Mouse (Mus musculus) ES-E14 (cell line): ENCODE results near the gene Plekhm2. TPM values are rescaled to one million over a fixed set of nuclear protein-coding genes. Genes with fewer than 3 reads are reported as not detected.

Experiments
- DNase-seq: peaks from one replicate; pipeline ENCODE4 v3.0.0-alpha.2; 2013; ENCODE audit warnings: low read depth, low spot score
- H3K27ac ChIP-seq: 2 replicates; pipeline ENCODE4 v1.5.1; 2012; ENCODE audit warnings: low read depth, mild to moderate bottlenecking, low read length, moderate library complexity, mixed read lengths; ENCODE audit not compliant: poor library complexity, insufficient read depth, severe bottlenecking
- H3K36me3 ChIP-seq: 2 replicates; pipeline ENCODE4 v1.6.1; 2012; ENCODE audit warnings: mild to moderate bottlenecking, low read length, moderate library complexity, mixed read lengths; ENCODE audit not compliant: control insufficient read depth, poor library complexity, insufficient read depth, severe bottlenecking
- H3K4me1 ChIP-seq, 2 experiments: fragments of 150-350 bp in 1 of 2; sonication (generic) in 1 of 2; 2 replicates each; pipeline ENCODE4 v1.6.1; 2012; ENCODE audit warnings: low read length in 2 of 2, mild to moderate bottlenecking in 1 of 2, mixed read lengths in 1 of 2; ENCODE audit not compliant: control insufficient read depth in 2 of 2, insufficient read depth in 2 of 2, poor library complexity in 1 of 2
- H3K4me3 ChIP-seq, 2 experiments: fragments of 150-350 bp in 1 of 2; sonication (generic) in 1 of 2; 2 replicates each; pipeline ENCODE4 v1.5.1; 2012; ENCODE audit warnings: low read length in 2 of 2, low read depth in 1 of 2, mild to moderate bottlenecking in 1 of 2, mixed read lengths in 1 of 2; ENCODE audit not compliant: insufficient read depth in 1 of 2, poor library complexity in 1 of 2, severe bottlenecking in 1 of 2
- H3K9ac ChIP-seq: 2 replicates; pipeline ENCODE4 v1.6.1; 2012; ENCODE audit warnings: low read depth, mild to moderate bottlenecking, low read length, mixed read lengths; ENCODE audit not compliant: poor library complexity, insufficient read depth, severe bottlenecking
- H3K9me3 ChIP-seq: fragments of 150-350 bp; sonication (generic); 2 replicates; pipeline ENCODE4 v1.6.1; 2012; ENCODE audit warnings: low read depth, mild to moderate bottlenecking, low read length; ENCODE audit not compliant: control insufficient read depth, insufficient read depth
- CHD2 ChIP-seq: IDR thresholded peaks from 2 replicates; pipeline ENCODE4 v1.6.1; 2014; ENCODE audit warnings: mild to moderate bottlenecking, low read depth, low read length, inconsistent platforms
- HCFC1 ChIP-seq: IDR thresholded peaks from 2 replicates; pipeline ENCODE4 v1.6.1; 2012; ENCODE audit warnings: low read length, inconsistent platforms, borderline replicate concordance; ENCODE audit not compliant: insufficient read depth
- MAFK ChIP-seq: IDR thresholded peaks from 2 replicates; pipeline ENCODE4 v1.6.1; 2014; ENCODE audit warnings: mild to moderate bottlenecking, low read depth, low read length, inconsistent platforms; ENCODE audit not compliant: insufficient read depth
- ZC3H11A ChIP-seq: IDR thresholded peaks from 2 replicates; pipeline ENCODE4 v1.6.1; 2012; ENCODE audit warnings: low read depth, mild to moderate bottlenecking, inconsistent platforms, low read length, borderline replicate concordance
- ZNF384 ChIP-seq: IDR thresholded peaks from 2 replicates; pipeline ENCODE4 v1.6.1; 2012; ENCODE audit warnings: low read depth, low read length, inconsistent platforms
- in situ Hi-C, 2 experiments: fragments of 600-800 bp; cut with MboI; formaldehyde crosslinking; loops; one replicate each; pipeline ENCODE4 v1.15.1; 2025; ENCODE audit warnings: low sequenced_read_pairs in 2 of 2, inconsistent platforms in 1 of 2; ENCODE audit not compliant: unreplicated experiment in 2 of 2
- total RNA-seq: library from RNA; depleted of rRNA; stranded (reverse); fragments of 300-350 nt; gene quantifications from 2 replicates; pipeline ENCODE4 v1.2.3, GENCODE M21; 2012

Gene Plekhm2
- total RNA-seq, 1 experiment, result 6.2 TPM

GRCm38 (mm10) chr4:141669898-141670712, 5.4 kb upstream of the Plekhm2 start:
- peaks cover 6 to 17% of the 10 kb centered on the region in 2 experiments for H3K4me1 ChIP-seq
- H3K9ac ChIP-seq, result no peak overlapping the region
- TF ChIP-seq MAFK, result no peak
- TF ChIP-seq HCFC1, result no peak
- TF ChIP-seq ZC3H11A, result no peak
- no peak for TF ChIP-seq ZNF384
- no peak for TF ChIP-seq CHD2
- DNase-seq, result no peak
- in situ Hi-C loops, result no loop called here
- no peaks in the 10 kb centered on the region for H3K36me3 ChIP-seq
- H3K9me3 ChIP-seq, result no peaks in the 10 kb centered on the region
- no peak overlapping the region for H3K27ac ChIP-seq
- no peak overlapping the region for H3K4me3 ChIP-seq

- no peaks in the 10 kb centered on the region for H3K9me3 ChIP-seq
- H3K4me3 ChIP-seq, result peak overlapping the region; percentile 85 to 93
- in situ Hi-C loops, result no loop called here
- peak overlapping the region; percentile 84 for H3K9ac ChIP-seq
- DNase-seq, result no peak
- peaks cover 3 to 16% of the 10 kb centered on the region in 2 experiments; a peak in 3 of 4 replicates for H3K4me1 ChIP-seq
- no peaks in the 10 kb centered on the region for H3K36me3 ChIP-seq
- no peak overlapping the region for H3K27ac ChIP-seq
- TF ChIP-seq ZNF384 (no peak), CHD2 (no peak), HCFC1 (no peak), MAFK (no peak), ZC3H11A (no peak)
Observed at GRCm38 (mm10) chr4:141664011-141664745, 521 bp downstream of the Plekhm2 start.

DNA sequence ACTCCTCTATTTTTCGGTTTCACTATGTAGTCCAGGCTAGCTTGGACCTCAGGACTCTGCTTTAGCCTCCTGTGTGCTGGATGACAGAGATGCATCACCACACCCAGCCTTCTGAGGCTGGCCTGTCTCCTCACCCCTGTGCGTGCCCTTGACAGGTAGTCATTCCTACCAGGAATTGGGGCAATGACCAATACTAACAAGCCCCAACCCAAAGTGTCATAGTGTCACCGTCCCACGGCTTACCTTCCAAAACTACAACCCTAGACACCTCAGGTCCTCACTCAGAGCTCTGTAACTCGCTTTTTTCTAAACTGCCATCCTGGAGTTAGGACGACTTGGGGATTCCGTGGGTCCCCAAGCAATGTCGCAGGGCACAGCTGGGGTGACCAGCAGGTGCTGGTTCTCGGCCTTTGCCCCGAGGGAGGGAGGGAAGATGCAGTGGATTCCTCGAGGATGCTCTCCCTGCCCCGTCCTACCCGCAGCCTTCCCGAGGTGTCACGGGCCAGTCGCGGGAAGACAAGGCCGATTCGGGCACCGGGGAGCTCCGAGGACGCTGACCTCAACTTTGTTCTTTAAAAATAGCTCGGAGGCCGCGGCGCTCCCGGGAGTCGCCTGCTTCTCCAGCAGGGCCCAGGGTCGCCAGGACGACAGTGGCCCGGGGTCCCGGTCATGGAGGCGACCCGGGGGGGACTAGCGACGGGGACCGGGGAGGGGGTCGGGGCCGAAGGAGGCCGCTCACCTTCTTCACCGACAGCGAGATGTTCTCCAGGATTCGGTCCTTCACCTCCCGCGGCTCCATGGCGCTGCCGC, 1.4 kb downstream of the Plekhm2 start:
- H3K9ac ChIP-seq, result peak overlapping the region; percentile 84
- DNase-seq, result no peak
- in situ Hi-C loops, result no loop called here
- peak overlapping the region; percentile 76 to 93 for H3K4me3 ChIP-seq
- no peaks in the 10 kb centered on the region for H3K36me3 ChIP-seq
- TF ChIP-seq CHD2, result no peak
- no peak for TF ChIP-seq HCFC1
- no peak for TF ChIP-seq ZC3H11A
- TF ChIP-seq ZNF384, result no peak
- TF ChIP-seq MAFK, result no peak
- no peak overlapping the region for H3K27ac ChIP-seq
- H3K4me1 ChIP-seq, result peaks cover 3 to 16% of the 10 kb centered on the region in 2 experiments; a peak in 3 of 4 replicates
- no peaks in the 10 kb centered on the region for H3K9me3 ChIP-seq

DNA sequence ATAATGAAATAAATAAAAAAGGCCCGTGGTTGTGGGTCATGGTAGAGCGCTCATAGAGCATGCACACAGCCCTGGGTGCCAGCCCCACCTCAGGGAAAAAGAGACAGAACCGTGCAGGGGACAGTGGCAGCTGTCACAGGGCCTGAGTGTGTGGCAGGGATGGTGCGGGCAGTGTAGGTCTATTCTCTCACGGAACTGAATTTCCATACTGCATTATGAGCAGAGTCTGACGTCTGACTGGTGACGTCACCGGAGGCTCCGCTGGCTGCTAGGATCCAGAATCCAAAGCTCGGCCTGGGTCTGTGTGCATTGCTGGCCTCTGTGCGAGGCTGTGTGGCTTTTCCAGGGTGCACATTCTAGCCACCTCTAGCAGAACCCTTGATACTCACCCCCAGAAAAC, 3.8 kb downstream of the Plekhm2 start:
- no peak for DNase-seq
- no peaks in the 10 kb centered on the region for H3K9me3 ChIP-seq
- H3K4me3 ChIP-seq, result no peak overlapping the region
- no peak for TF ChIP-seq ZNF384
- TF ChIP-seq HCFC1, result no peak
- TF ChIP-seq CHD2, result no peak
- no peak for TF ChIP-seq MAFK
- no peak for TF ChIP-seq ZC3H11A
- peaks cover 3 to 20% of the 10 kb centered on the region in 2 experiments; a peak in 3 of 4 replicates for H3K4me1 ChIP-seq
- no peaks in the 10 kb centered on the region for H3K36me3 ChIP-seq
- H3K27ac ChIP-seq, result no peak overlapping the region; the same call in 1 of the 2 replicates
- no peak overlapping the region for H3K9ac ChIP-seq
- in situ Hi-C loops, result no loop called here
